Mouse (Mus musculus): ENCODE results near the gene Bysl.

- TF ChIP-seq CTCF (IDR thresholded peaks at IDR 0.05) (no peak), EP300 (IDR thresholded peaks at IDR 0.05) (no peak)
These were observed 16.4 kb downstream of the Bysl start for GRCm38 (mm10) chr17:47594969-47595247.
